Mouse (Mus musculus): ENCODE results near the gene Il1rn.

Gene Il1rn

GRCm38 (mm10) chr2:24336545-24336944 lies at the start of gene Il1rn:
TSS of gene Il1rn (plus strand) at chr2:24336853.
- DNase-seq (ENCODE audit: low spot score in 2 of 2), result no peak

- DNase-seq (ENCODE audit: low spot score in 2 of 2), result no peak
Measured at GRCm38 (mm10) chr2:24290896-24291295, 45.8 kb upstream of the Il1rn start, which contains the start of gene Il1f10. TSS of gene Il1f10 (plus strand) at chr2:24291196.

- no peak for DNase-seq (ENCODE audit: low spot score in 2 of 2)
Measured at GRCm38 (mm10) chr2:24294616-24295015, 42.0 kb upstream of the Il1rn start.

- DNase-seq (ENCODE audit: low spot score in 2 of 2), result peak; percentile 27 to 56
Measured at GRCm38 (mm10) chr2:24296837-24297236, 39.8 kb upstream of the Il1rn start.

- peak; percentile 18 to 50 for DNase-seq (ENCODE audit: low spot score in 2 of 2)
Measured at GRCm38 (mm10) chr2:24311302-24312001, 25.2 kb upstream of the Il1rn start.

GRCm38 (mm10) chr2:24316919-24317318 lies 19.7 kb upstream of the Il1rn start:
- no peak for DNase-seq (ENCODE audit: low spot score in 2 of 2)

- DNase-seq (ENCODE audit: low spot score in 2 of 2), result no peak
Measured at GRCm38 (mm10) chr2:24317919-24318598, 18.6 kb upstream of the Il1rn start.

GRCm38 (mm10) chr2:24335333-24335732 lies 1.3 kb upstream of the Il1rn start:
- DNase-seq (ENCODE audit: low spot score in 2 of 2), result no peak

GRCm38 (mm10) chr2:24341395-24341885 lies 4.8 kb downstream of the Il1rn start:
- no peak for DNase-seq (ENCODE audit: low spot score in 2 of 2)

GRCm38 (mm10) chr2:24344619-24345018 lies 8.0 kb downstream of the Il1rn start:
- no peak for DNase-seq (ENCODE audit: low spot score in 2 of 2)

- no peak for DNase-seq (ENCODE audit: low spot score in 2 of 2)
Measured at GRCm38 (mm10) chr2:24345056-24345455, 8.4 kb downstream of the Il1rn start.

- DNase-seq (ENCODE audit: low spot score in 2 of 2), result no peak
Measured at GRCm38 (mm10) chr2:24347926-24348325, 11.3 kb downstream of the Il1rn start.

GRCm38 (mm10) chr2:24351159-24351558 lies 14.5 kb downstream of the Il1rn start:
- DNase-seq (ENCODE audit: low spot score in 2 of 2), result no peak

- no peak for DNase-seq (ENCODE audit: low spot score in 2 of 2)
Measured at GRCm38 (mm10) chr2:24353042-24353441, 16.4 kb downstream of the Il1rn start.

- DNase-seq (ENCODE audit: low spot score in 2 of 2), result peak in 1 of 2 experiments; percentile 28
Measured at GRCm38 (mm10) chr2:24357642-24358041, 21.0 kb downstream of the Il1rn start.

GRCm38 (mm10) chr2:24359347-24359746 lies 22.7 kb downstream of the Il1rn start:
- no peak for DNase-seq (ENCODE audit: low spot score in 2 of 2)

GRCm38 (mm10) chr2:24363818-24364217 lies 27.2 kb downstream of the Il1rn start:
- DNase-seq (ENCODE audit: low spot score in 2 of 2), result no peak

GRCm38 (mm10) chr2:24366214-24366975 lies 29.7 kb downstream of the Il1rn start:
- DNase-seq (ENCODE audit: low spot score in 2 of 2), result no peak

GRCm38 (mm10) chr2:24367030-24367894 lies 30.6 kb downstream of the Il1rn start, which contains the start of gene Psd4:
TSS of gene Psd4 (plus strand) at chr2:24367580.
- peak; percentile 41 to 68 for DNase-seq (ENCODE audit: low spot score in 2 of 2)

GRCm38 (mm10) chr2:24367895-24368261 lies 31.2 kb downstream of the Il1rn start:
- DNase-seq (ENCODE audit: low spot score in 2 of 2), result no peak

GRCm38 (mm10) chr2:24378747-24379450 lies 42.2 kb downstream of the Il1rn start:
- no peak for DNase-seq (ENCODE audit: low spot score in 2 of 2)
